Mouse (Mus musculus) adrenal gland, postnatal 36 days (tissue): ENCODE results near the gene Cidec. TPM values are rescaled to one million over a fixed set of nuclear protein-coding genes. Genes with fewer than 3 reads are reported as not detected.

Experiments used
- microRNA-seq: library from miRNA; unstranded; fragments of <30 nt; microRNA quantifications from one replicate; pipeline ENCODE4 v1.2.0, GENCODE M21; 2021
- total RNA-seq, 2 experiments: library from RNA; stranded (reverse); gene quantifications; 2 replicates each; pipeline ENCODE4 v1.2.3; 2021

The Cidec gene
- total RNA-seq, 2 experiments from 2014 or later: 344 to 362 TPM

Small RNAs within 50 kb of the gene (microRNA-seq; reads per million reads assigned to microRNA genes)
- not detected for gene Gm24387

Other genes with a start within 250 kb of the Cidec start
- gene Lhfpl4, start 240.4 kb downstream of the Cidec start, total RNA-seq: 1 to 10 TPM; 2.9 to 3.1 TPM
- gene Mtmr14, start 197.9 kb downstream of the Cidec start, total RNA-seq: 10 to 100 TPM; 19.7 to 30.1 TPM
- gene Cpne9, start 153.5 kb downstream of the Cidec start, total RNA-seq: 1 to 10 TPM; 1.1 TPM
- 10 to 100 TPM; 25.2 to 27.2 TPM for gene Brpf1, start 128.6 kb downstream of the Cidec start, total RNA-seq
- 10 to 100 TPM; 14.0 to 15.4 TPM for gene Ogg1, start 108.8 kb downstream of the Cidec start, total RNA-seq
- gene Camk1, start 91.8 kb downstream of the Cidec start, total RNA-seq: 10 to 100 TPM; 46.4 to 53.9 TPM
- 10 to 100 TPM; 36.3 to 43.8 TPM for gene Tada3, start 57.9 kb downstream of the Cidec start, total RNA-seq
- gene Arpc4, start 57.6 kb downstream of the Cidec start, total RNA-seq: 100 to 1,000 TPM; 193 to 213 TPM
- gene Ttll3, start 46.5 kb downstream of the Cidec start, total RNA-seq: 1 to 10 TPM; 2.2 to 3.6 TPM
- gene Rpusd3, start 16.4 kb downstream of the Cidec start, total RNA-seq: 1 to 10 TPM; 4.6 to 7.2 TPM
- gene Jagn1, start 6.8 kb upstream of the Cidec start, total RNA-seq: 10 to 100 TPM; 45.0 to 50.6 TPM
- under 1 TPM; 0.50 to 0.76 TPM for gene Il17re, start 22.7 kb upstream of the Cidec start, total RNA-seq
- gene Il17rc, start 35.7 kb upstream of the Cidec start, total RNA-seq: 10 to 100 TPM; 18.1 to 19.5 TPM
- 10 to 100 TPM; 55.9 to 58.0 TPM for gene Creld1, start 47.5 kb upstream of the Cidec start, total RNA-seq
- gene Prrt3, start 66.2 kb upstream of the Cidec start, total RNA-seq: under 1 TPM; 0.17 to 0.26 TPM
- gene Emc3, start 95.9 kb upstream of the Cidec start, total RNA-seq: 100 to 1,000 TPM in 1 of 2 experiments, 10 to 100 TPM in 1; 96.2 to 122 TPM
- 1 to 10 TPM in 1 of 2 experiments, under 1 TPM in 1; 0.83 to 1.5 TPM for gene Fancd2, start 95.9 kb upstream of the Cidec start, total RNA-seq
- under 1 TPM in 1 of 2 experiments, not detected in 1; 0.40 TPM for gene Fancd2os, start 165.0 kb upstream of the Cidec start, total RNA-seq
- gene Brk1, start 169.0 kb upstream of the Cidec start, total RNA-seq: 100 to 1,000 TPM; 164 to 225 TPM
- 10 to 100 TPM; 27.1 to 32.8 TPM for gene Vhl, start 188.2 kb upstream of the Cidec start, total RNA-seq
- 10 to 100 TPM; 17.8 to 21.9 TPM for gene Irak2, start 202.7 kb upstream of the Cidec start, total RNA-seq